Mouse (Mus musculus) liver, embryonic 14.5 days (tissue): ENCODE data around the gene Nicn1.

Experiments used
- CTCF ChIP-seq: IDR thresholded peaks from 2 replicates; pipeline ENCODE4 v1.5.1; 2016; ENCODE audit warnings: antibody characterized with exemption, low read depth, control low read depth
- EP300 ChIP-seq: IDR thresholded peaks from 2 replicates; pipeline ENCODE4 v1.6.1; 2016; ENCODE audit warnings: antibody characterized with exemption, low read depth

DNA sequence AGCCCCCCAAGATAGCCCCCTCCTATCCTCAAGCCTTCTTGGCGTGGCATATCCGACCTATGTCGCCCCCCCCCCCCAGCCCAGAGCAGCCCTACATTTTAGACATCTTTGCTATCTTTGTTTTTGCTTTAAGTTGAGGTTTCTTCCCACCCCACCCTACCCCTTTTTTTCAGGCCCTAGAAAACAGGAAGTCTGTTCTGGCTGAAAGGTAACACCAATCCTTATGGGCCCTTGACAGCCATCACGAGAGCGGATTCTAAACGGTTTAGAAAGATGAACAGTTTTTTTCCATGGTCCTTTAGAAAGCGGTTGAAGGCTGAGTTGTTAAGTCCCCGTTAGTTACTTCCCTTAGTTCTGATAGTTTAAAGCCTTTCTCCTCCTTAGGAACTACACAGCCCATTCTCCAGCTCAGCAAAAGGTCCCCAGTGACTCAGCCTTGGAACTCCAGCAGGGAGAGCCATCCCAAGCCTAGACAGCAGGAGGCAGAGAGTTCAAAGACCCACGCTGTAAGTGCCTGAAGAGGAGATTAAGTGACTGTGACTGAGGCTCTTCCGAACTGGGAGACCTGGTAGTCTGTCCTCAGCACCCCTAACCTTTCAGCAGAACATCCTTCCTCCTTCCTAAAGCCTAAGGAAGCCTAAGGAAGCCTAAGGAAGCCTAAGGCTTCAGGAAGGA is 23.8 kb upstream of the Nicn1 start:
- TF ChIP-seq EP300 (no peak), CTCF (no peak)
